Mouse (Mus musculus) cortical plate, adult 2 months (tissue): Measurements from ENCODE around the gene Pgm3. TPM values are rescaled to one million over a fixed set of nuclear protein-coding genes. Genes with fewer than 3 reads are reported as not detected.

Experiments
- H3K27ac ChIP-seq: fragments of 200-500 bp; 2 replicates; pipeline ENCODE4 v1.5.1; 2012; ENCODE audit warnings: low read length, control low read depth, inconsistent platforms; ENCODE audit not compliant: insufficient read depth
- H3K4me1 ChIP-seq: fragments of 200-500 bp; 2 replicates; pipeline ENCODE4 v1.6.1; 2011; ENCODE audit warnings: low read length; ENCODE audit not compliant: control insufficient read depth, insufficient read depth
- H3K4me3 ChIP-seq: fragments of 200-500 bp; 2 replicates; pipeline ENCODE4 v1.5.1; 2011; ENCODE audit warnings: mild to moderate bottlenecking, low read length, control low read depth; ENCODE audit not compliant: insufficient read depth
- CTCF ChIP-seq: fragments of 200-500 bp; IDR thresholded peaks from 2 replicates; pipeline ENCODE4 v1.5.1; 2011; ENCODE audit warnings: mild to moderate bottlenecking, control low read depth, low read length; ENCODE audit not compliant: insufficient read depth; ENCODE audit errors: extremely low read depth
- POLR2A ChIP-seq: fragments of 200-500 bp; IDR thresholded peaks from 2 replicates; pipeline ENCODE4 v1.6.1; 2011; ENCODE audit warnings: mild to moderate bottlenecking, low read length, control low read depth; ENCODE audit not compliant: insufficient read depth; ENCODE audit errors: extremely low read depth
- polyA plus RNA-seq: library from polyadenylated mRNA; depleted of rRNA; stranded (reverse); fragments of >200 nt; gene quantifications from 2 replicates; pipeline ENCODE4 v1.2.3, GENCODE M21; 2012

The Pgm3 gene
- polyA plus RNA-seq, 1 experiment = 9.9 TPM

DNA sequence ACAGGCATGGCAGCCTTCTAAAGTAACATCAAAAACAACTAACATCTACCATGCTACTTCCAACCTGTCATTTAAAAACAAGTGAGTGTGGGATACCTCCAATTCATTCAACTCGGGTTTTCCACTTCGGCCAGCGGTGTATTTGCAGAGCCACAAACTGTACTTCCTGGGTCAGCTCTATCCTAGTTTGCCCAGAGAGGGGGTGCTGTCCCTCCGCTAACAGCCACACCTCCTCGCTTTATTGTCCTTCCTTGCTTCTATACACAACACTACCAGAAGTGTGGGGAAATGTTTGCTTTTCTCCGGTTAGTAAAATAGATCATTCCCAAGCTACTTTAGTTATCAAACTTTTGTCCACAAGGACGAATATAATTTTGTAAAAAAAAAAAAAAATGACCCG lies 696 bp downstream of the Pgm3 start:
- H3K4me1 ChIP-seq = 0 out of 2 replicates have a peak, but pooled peaks cover 1% of the 10 kb centered on the region

DNA sequence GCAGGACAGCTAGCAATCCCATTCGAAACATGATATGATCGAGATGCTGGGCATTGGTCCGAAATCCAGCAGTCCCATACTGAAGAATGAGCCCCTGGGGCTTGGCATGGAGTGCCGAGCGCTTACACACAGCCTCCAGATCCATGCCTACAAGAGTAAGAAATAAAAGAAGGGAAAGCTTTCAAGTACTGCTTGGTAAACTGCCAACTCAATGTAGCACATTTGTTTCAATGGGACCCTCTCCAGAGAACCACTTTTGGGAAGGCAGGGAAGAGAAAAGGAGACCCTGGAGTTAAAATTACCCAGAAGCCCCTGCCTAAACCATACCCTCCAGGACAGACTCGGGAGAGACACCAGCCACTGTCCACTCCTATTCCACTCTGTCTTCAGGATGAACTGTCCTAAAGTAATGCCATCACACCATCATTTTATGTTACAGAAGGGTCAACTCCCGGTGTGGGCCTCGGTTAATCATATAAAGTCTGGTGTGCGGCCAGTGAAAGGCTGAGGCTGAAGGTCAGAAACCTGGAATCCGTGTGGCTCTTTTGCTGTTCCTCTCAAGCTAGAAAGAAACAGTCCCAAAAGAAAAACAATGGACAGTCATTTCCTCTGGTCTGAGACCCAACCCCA lies 1.3 kb downstream of the Pgm3 start:
- H3K27ac ChIP-seq = no peak overlapping the region
- 0 out of 2 replicates have a peak, but pooled peaks cover 1% of the 10 kb centered on the region for H3K4me1 ChIP-seq
- H3K4me3 ChIP-seq = 0 out of 2 replicates have a peak overlapping the region, but pooled peaks have one; percentile 85
- no peak for TF ChIP-seq POLR2A
- TF ChIP-seq CTCF = no peak

More for the DNA sequence above, 696 bp downstream of the Pgm3 start:
- Histone ChIP-seq H3K4me3 (peak overlapping the region; percentile 85; the same call in 1 of the 2 replicates), H3K27ac (no peak overlapping the region)
- TF ChIP-seq CTCF (no peak), POLR2A (no peak)

DNA sequence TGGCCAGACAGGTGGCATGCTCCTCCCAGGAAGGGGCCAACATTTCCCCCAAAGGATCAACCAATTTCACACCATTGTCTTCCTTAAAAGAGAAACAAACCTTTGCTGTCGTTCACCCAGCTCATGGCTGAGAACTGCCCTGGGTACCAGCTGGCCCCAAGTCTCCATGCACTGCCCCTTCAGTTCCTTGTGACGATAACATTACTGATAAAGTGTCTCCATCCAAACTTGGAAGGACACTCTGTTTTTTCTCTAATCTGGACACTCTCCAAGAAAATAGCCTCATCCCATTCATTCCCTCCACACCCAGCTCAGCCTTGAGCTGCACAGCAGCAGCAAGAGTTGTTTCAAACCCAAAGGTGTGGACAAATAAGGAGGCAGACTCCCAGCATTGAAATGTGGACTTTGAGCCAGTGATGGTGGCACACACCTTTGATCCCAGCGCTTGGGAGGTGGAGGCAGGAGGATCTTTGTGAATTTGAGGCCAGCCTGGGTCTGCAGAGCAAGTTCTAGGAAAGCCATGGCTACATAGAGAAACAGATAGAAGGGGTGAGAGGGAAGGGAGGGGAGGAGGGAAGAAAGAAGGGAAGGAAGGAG lies 2.2 kb downstream of the Pgm3 start:
- no peak overlapping the region for H3K27ac ChIP-seq
- no peak overlapping the region for H3K4me3 ChIP-seq
- H3K4me1 ChIP-seq = 0 out of 2 replicates have a peak, but pooled peaks cover 1% of the 10 kb centered on the region
- no peak for TF ChIP-seq POLR2A
- no peak for TF ChIP-seq CTCF

DNA sequence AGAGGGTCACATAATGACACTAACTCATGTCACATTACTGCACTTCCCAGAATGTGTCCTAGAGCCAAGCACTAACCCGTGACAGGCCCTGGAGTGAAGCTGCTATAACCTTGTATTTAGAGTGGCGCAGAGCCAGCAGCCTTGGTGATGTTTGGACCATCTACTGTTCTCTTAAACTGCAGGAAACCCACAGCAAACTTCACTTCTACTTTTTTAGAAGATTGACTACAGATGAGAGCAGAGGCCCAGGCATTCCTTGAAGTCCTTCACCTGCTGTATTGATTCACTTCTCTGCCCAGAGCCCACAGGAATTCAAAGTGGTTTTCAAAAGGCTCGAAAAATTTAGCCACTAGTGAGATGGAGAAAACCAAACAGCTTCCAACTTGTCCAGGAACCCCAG lies 11.1 kb downstream of the Pgm3 start:
- no peak overlapping the region for H3K27ac ChIP-seq
- TF ChIP-seq CTCF = no peak
- TF ChIP-seq POLR2A = no peak
- H3K4me1 ChIP-seq = no peaks in the 10 kb centered on the region
- no peak overlapping the region for H3K4me3 ChIP-seq

DNA sequence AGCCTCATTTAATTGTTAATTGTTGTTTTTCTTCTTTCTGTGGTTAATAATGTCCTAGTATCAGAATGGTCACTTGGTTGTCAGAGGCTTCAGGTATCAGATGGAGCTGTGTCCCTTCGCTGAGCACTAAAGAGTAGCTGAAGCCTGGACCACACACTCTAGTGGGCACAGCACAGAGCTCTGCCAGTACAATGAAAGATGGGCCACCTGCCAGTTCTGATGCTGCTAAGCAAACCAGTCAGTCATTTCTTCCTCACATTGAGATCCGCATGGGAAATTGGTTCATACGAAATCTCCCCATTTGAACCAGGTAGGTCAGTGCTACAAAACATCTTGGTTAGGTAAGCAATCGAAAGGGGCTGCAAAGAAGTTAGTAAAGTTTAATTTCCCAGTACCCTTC lies 17.0 kb downstream of the Pgm3 start:
- H3K27ac ChIP-seq = no peak overlapping the region
- TF ChIP-seq CTCF (no peak), POLR2A (no peak)
- no peaks in the 10 kb centered on the region for H3K4me1 ChIP-seq
- no peak overlapping the region for H3K4me3 ChIP-seq

DNA sequence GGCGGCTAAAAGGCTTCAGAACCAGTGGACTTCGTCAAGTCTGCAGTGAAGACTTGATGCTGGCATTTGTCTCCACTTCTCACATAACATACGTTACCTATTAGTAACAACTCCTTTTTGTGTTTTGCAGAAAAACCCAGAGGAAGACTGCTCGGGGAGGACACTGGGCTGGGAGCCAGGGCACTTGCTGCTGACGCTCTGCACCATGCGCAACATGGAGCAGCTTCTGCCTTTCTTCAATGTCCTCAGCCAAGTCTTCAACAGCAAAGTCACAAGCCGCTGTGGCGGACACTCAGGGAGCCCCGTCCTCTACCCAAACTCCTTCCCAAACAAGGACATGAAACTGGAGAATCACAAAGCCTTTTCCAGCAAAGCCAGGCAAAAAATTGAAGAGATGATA lies 17.8 kb downstream of the Pgm3 start:
- Histone ChIP-seq H3K4me3 (no peak overlapping the region), H3K27ac (no peak overlapping the region), H3K4me1 (no peaks in the 10 kb centered on the region)
- TF ChIP-seq POLR2A = no peak
- TF ChIP-seq CTCF = no peak

DNA sequence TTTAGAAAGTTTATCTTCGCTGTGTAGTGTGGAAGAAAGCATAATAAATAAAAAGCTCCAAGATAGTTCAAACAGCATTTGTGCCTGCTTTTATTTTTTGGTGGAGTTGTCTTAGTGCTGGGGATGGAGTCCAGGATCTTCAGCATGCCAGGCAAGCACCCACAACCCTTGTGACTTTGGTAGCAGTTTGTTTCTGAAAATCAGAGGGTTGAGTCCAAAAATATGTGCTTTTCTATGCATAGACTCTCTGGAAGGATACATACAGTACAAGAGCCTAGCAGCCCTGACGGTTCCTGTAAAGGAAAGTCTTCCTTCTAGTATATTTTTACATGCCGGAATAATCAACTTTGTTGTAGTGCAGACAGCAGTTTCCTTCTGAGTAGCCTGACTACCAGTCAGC lies 20.9 kb downstream of the Pgm3 start:
- no peak overlapping the region for H3K27ac ChIP-seq
- TF ChIP-seq CTCF (no peak), POLR2A (no peak)
- H3K4me3 ChIP-seq = no peak overlapping the region
- no peaks in the 10 kb centered on the region for H3K4me1 ChIP-seq

DNA sequence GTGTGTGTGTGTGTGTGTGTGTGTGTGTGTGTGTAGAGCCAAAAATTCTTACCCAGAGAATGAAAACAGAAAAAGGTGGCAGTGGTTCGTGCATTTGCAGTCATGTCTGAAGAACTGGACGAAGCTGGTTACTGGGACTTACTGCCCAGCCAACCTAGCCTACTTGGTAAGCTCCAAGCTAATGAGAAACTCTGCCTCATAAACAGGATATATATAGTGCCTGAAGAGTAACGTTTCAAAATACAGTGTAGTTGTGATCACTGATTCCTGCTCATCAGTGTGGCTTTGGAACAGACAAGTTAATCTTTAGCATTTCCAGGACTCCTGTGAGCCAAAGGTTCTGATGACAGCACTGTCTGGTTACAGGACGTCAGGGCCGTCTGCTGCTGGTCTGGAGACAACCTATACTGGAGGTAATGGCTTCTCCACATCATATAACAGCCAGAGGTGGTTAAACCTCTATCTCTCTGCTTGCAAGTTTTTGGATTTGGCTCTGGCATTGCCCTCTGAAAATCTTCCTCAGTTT lies 21.9 kb downstream of the Pgm3 start:
- Histone ChIP-seq H3K4me3 (no peak overlapping the region), H3K27ac (no peak overlapping the region), H3K4me1 (no peaks in the 10 kb centered on the region)
- TF ChIP-seq POLR2A (no peak), CTCF (no peak)

DNA sequence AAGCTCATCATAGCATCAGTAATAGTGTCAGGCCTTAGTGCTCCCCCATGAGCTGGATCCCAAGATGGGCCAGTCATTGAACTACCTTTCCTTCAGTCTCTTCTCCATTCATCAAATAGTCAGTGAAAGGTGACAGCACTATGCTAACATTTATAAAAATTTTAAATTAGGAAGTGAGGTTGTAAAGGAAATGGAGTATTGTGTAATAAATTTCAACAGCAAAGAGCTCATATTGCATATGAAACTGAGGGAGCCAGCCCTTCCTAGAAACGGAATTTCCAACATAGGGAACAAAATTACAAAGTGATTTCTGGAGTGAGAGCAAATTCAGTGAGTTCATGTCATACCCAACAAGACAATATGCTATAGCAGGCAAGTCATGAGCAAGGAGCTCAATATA lies 27.1 kb downstream of the Pgm3 start:
- no peaks in the 10 kb centered on the region for H3K4me1 ChIP-seq
- no peak overlapping the region for H3K4me3 ChIP-seq
- no peak overlapping the region for H3K27ac ChIP-seq
- TF ChIP-seq POLR2A (no peak), CTCF (no peak)

DNA sequence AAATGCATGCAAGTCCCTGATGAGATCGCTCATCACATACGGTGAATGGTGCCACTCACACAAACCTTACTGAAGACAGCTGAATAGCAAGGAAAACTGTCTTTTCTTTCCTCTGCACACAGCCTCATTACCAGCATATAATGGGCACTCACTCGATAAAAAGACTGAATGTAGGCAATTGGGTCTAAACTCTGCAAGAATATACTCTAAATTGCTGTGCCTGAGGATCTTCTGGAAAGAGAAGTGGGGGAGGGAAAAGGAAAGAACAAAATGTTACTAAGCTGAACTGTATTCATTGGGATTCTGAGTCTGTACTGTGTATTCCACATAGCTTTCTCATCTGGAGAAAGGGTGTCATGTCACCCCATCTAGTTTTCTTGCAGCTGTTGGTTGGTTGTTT lies 28.2 kb downstream of the Pgm3 start:
- Histone ChIP-seq H3K4me1 (no peaks in the 10 kb centered on the region), H3K27ac (no peak overlapping the region), H3K4me3 (no peak overlapping the region)
- TF ChIP-seq POLR2A (no peak), CTCF (no peak)

DNA sequence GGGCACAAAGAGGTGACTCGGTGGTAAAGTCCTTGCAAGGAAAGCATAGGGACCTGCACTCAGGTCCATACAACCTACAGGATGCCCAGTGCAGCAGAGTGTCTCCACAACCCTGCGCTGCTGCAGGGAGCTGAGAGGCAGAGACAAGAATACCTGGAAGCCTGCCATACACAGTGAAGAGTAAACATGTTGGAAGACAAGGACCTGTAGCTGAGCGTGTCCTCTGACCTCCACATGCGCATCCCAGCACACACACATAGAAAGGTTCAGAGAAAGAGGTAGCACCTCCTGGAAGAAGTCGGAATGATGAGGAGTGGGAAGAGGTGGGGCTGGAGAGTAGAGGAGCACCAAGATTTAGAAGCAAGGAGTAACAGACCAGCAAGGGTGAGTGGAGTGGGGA lies 37.6 kb downstream of the Pgm3 start:
- no peak for TF ChIP-seq CTCF
- no peak for TF ChIP-seq POLR2A
- H3K4me1 ChIP-seq = no peaks in the 10 kb centered on the region
- no peak overlapping the region for H3K4me3 ChIP-seq
- H3K27ac ChIP-seq = no peak overlapping the region
